Mouse (Mus musculus) MEL-GATA-1-ER (cell line): Measurements from ENCODE around the gene Sdc1.
A peak's percentile ranks its signal among the peaks of the same experiment; 100 is the strongest.

Source experiments
- DNase-seq: peaks from one replicate; pipeline ENCODE4 v3.0.0-alpha.2; 2012; ENCODE audit warnings: low read depth; ENCODE audit errors: extremely low read depth

Gene Sdc1

DNA sequence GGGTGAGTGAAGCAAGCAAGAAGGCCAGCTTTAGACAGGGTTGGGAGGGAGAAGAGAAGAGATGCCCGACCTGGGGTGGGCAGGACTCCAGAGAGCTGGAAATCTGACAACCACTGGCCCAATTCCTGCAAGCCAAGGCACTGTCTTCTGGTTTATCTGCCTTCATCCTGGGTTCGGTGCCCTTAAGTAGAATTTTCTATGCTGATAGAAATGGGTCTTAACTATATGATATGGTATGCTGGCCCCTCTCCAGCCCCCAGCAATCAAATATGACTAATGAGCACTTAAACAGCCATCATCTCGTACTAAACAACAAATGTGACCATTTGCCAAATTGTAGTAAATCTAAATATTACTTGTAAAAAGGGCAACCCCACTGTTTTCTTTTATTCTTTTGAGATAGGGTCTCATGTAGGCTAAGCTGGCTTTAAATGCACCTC lies 47.1 kb downstream of the Sdc1 start:
- no peak for DNase-seq

DNA sequence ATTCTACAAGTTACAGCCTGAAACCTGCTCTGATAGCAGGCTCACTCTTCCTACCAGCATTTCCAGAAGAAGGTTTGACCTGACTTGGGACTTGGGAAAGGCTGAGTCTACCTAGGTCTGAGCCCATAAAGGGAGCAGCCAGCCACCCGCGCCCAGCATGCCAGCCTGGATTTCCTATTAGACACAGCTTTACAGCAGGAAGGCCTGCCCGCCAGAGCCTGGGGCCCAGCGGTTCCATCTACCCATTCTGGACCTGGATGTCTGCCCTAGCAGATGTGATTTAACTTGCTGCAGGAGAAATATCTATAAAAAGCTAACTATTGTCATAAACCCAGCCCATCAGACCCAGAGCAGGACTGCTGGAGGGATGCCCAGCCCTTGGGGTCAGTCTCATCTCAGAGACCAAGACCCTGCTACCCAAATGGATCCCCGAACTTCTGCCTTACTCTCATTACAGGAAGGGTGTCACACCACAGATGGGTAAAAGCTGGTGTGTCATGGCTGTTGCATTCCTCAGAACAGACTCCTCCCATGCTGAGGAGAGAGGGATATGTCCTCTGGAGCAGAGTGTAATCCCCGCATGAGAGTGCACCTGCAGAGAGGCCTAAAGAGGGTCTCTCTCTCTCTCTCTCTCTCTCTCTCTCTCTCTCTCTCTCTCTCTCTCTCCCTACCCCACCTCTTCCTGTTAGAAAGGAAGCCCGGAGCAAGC lies 54.0 kb downstream of the Sdc1 start:
- DNase-seq = no peak

DNA sequence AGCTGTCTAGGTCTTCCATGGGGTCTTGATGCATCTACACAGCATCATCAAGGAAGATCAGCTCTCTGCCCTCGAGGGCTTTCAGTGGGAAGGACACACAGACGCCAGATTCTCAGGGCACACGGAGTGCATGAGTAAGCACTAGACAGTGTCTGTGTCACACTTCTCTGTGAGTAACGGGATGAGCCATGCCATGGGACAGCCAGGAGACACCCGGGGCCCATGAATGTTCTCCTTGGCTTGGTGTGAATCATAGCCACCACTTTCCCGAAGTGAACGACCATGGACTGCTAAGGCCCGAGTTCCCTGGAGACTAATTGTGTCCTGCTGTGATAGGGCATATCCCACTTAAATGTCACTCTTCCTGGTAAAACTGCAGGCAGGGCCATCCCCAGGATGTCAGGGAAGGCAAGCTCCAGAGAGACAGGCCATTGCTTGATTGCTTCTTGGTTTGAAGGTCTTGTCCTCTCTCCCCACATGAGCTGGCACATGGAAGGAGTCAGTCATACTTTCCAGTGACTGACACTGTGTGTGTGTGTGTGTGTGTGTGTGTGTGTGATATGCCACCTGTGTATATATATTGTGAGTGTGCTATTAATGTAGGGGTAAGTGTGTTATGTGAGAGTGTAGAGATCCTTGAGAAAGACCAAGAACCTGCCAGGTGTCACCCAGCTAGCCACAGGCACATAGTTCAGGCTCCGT lies 56.0 kb downstream of the Sdc1 start:
- no peak for DNase-seq

DNA sequence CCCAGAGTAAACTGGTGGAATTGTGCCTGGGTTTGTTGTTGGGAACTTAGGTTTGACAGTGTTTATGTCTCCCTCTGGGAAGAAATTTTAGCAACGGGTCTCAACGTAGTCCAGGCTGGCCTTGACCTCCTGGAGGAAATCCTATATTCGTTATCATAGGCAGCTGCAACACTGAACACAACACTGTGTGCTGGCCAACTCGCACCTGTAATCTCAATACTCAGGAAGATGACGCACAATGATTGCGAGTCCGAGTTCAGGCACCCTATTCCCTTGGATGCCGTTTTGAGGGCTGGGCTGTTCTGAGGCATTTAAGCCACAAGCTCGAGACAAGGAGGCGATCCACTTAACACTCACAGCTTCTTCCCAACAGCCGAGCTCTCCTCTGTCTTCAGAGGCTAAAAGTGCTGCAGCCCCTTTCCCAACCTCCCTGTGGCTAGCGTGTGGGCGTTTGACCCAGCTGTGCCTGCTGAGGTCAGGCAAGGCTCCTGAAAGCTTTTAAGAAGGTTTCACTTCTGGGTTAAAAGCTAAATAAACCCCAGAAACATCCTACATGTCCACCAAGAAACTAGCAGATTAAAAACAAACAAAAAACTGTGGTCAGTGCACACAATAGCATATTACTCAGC lies 58.0 kb downstream of the Sdc1 start:
- no peak for DNase-seq

DNA sequence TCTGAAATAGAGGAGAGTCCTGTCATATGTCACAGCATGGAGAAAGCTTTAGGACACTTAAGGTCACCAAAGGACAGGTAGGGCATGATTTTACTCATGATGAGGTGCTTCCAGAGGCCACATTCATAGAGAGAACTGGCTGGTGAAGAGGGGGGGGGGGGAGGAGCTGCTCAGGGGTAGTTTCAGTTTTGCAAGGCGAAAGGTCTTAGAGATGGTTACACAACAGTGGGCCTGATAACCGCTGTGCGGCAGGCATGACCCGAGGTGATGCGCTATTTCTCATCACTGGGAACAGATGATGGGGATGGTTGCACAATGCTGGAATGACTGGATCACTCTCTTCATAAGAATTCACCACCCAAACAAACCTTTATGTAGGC lies 58.5 kb downstream of the Sdc1 start:
- no peak for DNase-seq

DNA sequence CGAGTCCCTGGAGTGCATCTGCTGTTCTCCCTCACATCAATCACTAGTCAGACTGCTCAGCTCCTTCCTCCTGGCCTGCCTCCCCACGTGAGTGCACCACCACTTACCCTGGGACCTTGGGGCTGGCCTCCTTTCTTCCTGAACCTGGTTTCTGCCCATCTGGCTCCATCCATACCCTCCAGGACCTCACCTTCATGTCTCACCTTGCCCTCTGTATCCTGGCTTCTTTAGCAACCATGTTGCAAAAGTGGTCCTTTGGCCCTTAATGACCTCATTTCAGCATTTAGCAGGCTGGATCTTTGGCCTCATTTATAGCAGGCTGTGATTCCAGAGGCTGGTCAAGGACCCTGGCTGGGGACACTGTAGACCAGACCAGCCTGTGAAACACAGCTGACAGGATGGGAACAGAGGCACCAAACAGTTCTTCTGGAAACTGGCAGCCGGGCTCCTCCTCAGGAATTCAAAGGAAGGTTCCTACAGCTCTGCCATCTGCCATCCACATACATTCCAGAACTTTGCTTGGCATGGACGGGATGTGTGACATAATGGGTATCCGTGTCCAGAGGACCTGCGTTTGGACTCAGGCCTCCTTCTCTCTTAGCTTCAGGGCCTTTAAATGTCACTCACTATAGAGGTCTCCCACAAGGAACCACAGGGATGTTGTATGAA lies 60.0 kb downstream of the Sdc1 start:
- no peak for DNase-seq

DNA sequence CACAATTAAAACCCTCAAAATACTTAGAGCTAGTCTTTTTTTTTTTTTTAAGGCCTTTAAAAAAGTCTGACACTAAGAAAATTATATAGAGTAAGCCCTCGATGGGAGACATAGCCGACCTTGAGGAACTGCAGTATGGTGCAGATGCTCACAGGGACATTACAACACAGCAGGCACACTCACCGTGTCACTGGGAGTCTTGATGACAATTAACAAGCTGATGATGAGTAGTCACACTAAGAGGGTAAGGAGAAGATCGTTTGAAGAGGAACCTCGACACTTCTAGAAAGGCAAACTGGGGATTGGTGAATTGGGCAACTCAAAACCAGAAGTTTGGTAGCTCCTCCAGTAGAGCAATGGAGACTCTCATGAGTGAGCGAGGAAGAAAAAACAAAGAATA lies 60.6 kb downstream of the Sdc1 start:
- DNase-seq = no peak

DNA sequence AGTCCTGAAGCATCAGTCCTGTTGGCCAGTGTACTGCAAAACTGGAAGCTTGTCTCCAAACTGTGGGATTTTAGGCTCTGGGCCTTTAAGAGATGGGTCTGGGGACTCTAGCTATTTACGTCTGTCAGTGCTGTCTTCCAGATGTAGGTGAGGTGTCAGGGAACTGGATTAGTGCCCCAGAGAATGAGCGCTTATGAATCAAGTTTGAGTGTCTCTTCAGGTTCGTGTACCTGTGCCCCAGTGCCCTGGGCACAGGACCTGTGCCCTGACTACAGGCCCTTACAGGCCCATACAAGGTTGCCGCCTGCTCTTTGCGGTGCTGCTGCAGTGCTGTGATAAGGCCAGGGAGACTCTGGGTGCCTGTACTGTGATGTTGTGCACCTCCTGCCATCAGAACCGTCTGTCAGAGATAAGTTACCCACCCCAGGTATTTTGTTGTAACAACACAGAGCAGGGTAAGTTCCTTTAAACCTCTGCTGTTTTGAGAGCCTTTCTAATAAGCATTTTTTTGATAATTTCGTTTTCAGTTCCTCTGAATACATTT lies 69.7 kb downstream of the Sdc1 start:
- DNase-seq = peak; percentile 5

DNA sequence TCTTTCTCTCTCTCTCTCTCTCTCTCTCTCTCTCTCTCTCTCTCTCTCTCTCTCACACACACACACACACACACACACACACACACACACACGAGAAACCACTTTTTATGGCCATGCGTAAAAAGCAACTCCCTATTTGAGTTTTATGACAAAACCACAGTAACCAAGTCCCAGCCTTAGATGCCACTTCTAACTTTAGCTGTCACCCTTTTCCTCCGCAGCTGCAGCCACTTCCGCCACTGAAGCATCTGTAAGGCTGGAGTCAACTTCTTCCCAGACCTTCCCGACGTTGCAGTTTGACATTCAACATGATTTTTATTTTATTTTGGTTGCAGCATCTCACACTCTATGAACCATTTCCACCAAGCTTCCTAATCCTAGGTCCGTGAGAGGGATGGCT lies 71.6 kb downstream of the Sdc1 start:
- no peak for DNase-seq
